Mouse (Mus musculus): Measurements from ENCODE around the gene Rap1a. TPM values are rescaled to one million over a fixed set of nuclear protein-coding genes. Genes with fewer than 3 reads are reported as not detected.

Rap1a gene
- total RNA-seq (2021) = 10 to 100 TPM; 74.1 to 94.9 TPM
- long read RNA-seq, experiment 1, transcript Rap1a-201 (8 exons, 2,407 nt) = major isoform, 45 of 53 reads
- long read RNA-seq, experiment 1, partial matches to known transcripts = 4 of 53 reads
- long read RNA-seq, experiment 1, other reads (novel, unspliced or antisense) = 4 of 53 reads
- long read RNA-seq, experiment 2, transcript Rap1a-201 (8 exons, 2,407 nt) = major isoform, 51 of 53 reads
- long read RNA-seq, experiment 2, partial matches to known transcripts = 2 of 53 reads
- long read RNA-seq, experiment 2, other reads (novel, unspliced or antisense) = 0 of 53 reads

- peak; percentile 64 for DNase-seq (ENCODE audit: low spot score)
These were observed at the start of gene Rap1a for GRCm38 (mm10) chr3:105801191-105802166. TSS of gene Rap1a (minus strand) at chr3:105801336.

GRCm38 (mm10) chr3:105846294-105847069, 45.3 kb upstream of the Rap1a start:
- no peak for DNase-seq (ENCODE audit: low spot score)

- no peak for DNase-seq (ENCODE audit: low spot score)
These were observed 38.7 kb upstream of the Rap1a start for GRCm38 (mm10) chr3:105839836-105840235.

- DNase-seq (ENCODE audit: low spot score) = no peak
These were observed 37.5 kb upstream of the Rap1a start for GRCm38 (mm10) chr3:105838655-105839054.

- no peak for DNase-seq (ENCODE audit: low spot score)
These were observed 35.7 kb upstream of the Rap1a start for GRCm38 (mm10) chr3:105836883-105837282.

- DNase-seq (ENCODE audit: low spot score) = no peak
These were observed 34.7 kb upstream of the Rap1a start for GRCm38 (mm10) chr3:105835875-105836274.

GRCm38 (mm10) chr3:105831584-105831983, 30.4 kb upstream of the Rap1a start:
- DNase-seq (ENCODE audit: low spot score) = no peak

- peak; percentile 78 for DNase-seq (ENCODE audit: low spot score)
These were observed 24.5 kb upstream of the Rap1a start for GRCm38 (mm10) chr3:105825501-105826161.

GRCm38 (mm10) chr3:105824704-105825103, 23.6 kb upstream of the Rap1a start:
- no peak for DNase-seq (ENCODE audit: low spot score)

GRCm38 (mm10) chr3:105824103-105824502, 23.0 kb upstream of the Rap1a start:
- no peak for DNase-seq (ENCODE audit: low spot score)

GRCm38 (mm10) chr3:105823609-105824008, 22.5 kb upstream of the Rap1a start:
- no peak for DNase-seq (ENCODE audit: low spot score)

- DNase-seq (ENCODE audit: low spot score) = no peak
These were observed 20.4 kb upstream of the Rap1a start for GRCm38 (mm10) chr3:105821504-105821903.

GRCm38 (mm10) chr3:105820272-105820671, 19.1 kb upstream of the Rap1a start:
- no peak for DNase-seq (ENCODE audit: low spot score)

GRCm38 (mm10) chr3:105818130-105819004, 17.2 kb upstream of the Rap1a start:
- no peak for DNase-seq (ENCODE audit: low spot score)

GRCm38 (mm10) chr3:105816089-105816488, 15.0 kb upstream of the Rap1a start:
- DNase-seq (ENCODE audit: low spot score) = no peak

GRCm38 (mm10) chr3:105815236-105815904, 14.2 kb upstream of the Rap1a start:
- DNase-seq (ENCODE audit: low spot score) = no peak

- no peak for DNase-seq (ENCODE audit: low spot score)
These were observed 10.0 kb upstream of the Rap1a start for GRCm38 (mm10) chr3:105811146-105811545.

GRCm38 (mm10) chr3:105808179-105809037, 7.3 kb upstream of the Rap1a start:
- no peak for DNase-seq (ENCODE audit: low spot score)

GRCm38 (mm10) chr3:105807672-105808071, 6.5 kb upstream of the Rap1a start:
- DNase-seq (ENCODE audit: low spot score) = no peak
